20 mouse cellular contexts compared by ENCODE assay signal in genomic region chr2:168579601-168580130, GRCm38 (mm10). TPM values are rescaled to one million over a fixed set of nuclear protein-coding genes. Genes with fewer than 3 reads are reported as not detected.
DNase-seq lines count a peak whose midpoint lies in the region; ATAC-seq and TF ChIP-seq lines count a peak whose summit lies in the region.
"Had no signal": no experiment of that assay in that cellular context is flagged by ENCODE, and none has a peak within 500 bp of the region (broad histone marks: within the 10 kb centered on the region; RNA-seq: fewer than 3 reads in every experiment).

No protein-coding gene starts in this region.

- H3K27me3 ChIP-seq in heart, embryonic 10.5 days (ENCODE audit: insufficient read depth, poor library complexity, severe bottlenecking), result peaks cover 19% of the 10 kb centered on the region; the same call in 1 of the 2 replicates
- peaks cover 14% of the 10 kb centered on the region; the same call in 1 of the 2 replicates for H3K27me3 ChIP-seq in midbrain, embryonic 10.5 days (ENCODE audit: low read depth, poor library complexity, severe bottlenecking)
- H3K27me3 ChIP-seq in midbrain, embryonic 13.5 days, result peaks cover 8% of the 10 kb centered on the region
- H3K27me3 ChIP-seq in limb, embryonic 10.5 days (ENCODE audit: low read depth, poor library complexity, severe bottlenecking), result peaks cover 19% of the 10 kb centered on the region
- 0 out of 2 replicates have a peak, but pooled peaks cover 1% of the 10 kb centered on the region for H3K27me3 ChIP-seq in lung, postnatal 0 days (replicated peaks; ENCODE audit: insufficient read depth, low read length)
- H3K27me3 ChIP-seq: embryonic facial prominence, embryonic 15.5 days; forebrain, embryonic 15.5 days had no signal

- H3K36me3 ChIP-seq in heart, embryonic 10.5 days, result no peaks in the 10 kb centered on the region
- no peaks in the 10 kb centered on the region for H3K36me3 ChIP-seq in midbrain, embryonic 10.5 days
- H3K36me3 ChIP-seq in midbrain, embryonic 13.5 days, result no peaks in the 10 kb centered on the region
- H3K36me3 ChIP-seq in limb, embryonic 10.5 days, result no peaks in the 10 kb centered on the region
- no peaks in the 10 kb centered on the region for H3K36me3 ChIP-seq in lung, postnatal 0 days (ENCODE audit: insufficient read depth, low read length)
- H3K36me3 ChIP-seq: embryonic facial prominence, embryonic 15.5 days; forebrain, embryonic 15.5 days; hindbrain, embryonic 12.5 days; liver, embryonic 13.5 days had no signal

- H3K4me1 ChIP-seq in heart, embryonic 10.5 days, result peaks cover 81% of the 10 kb centered on the region
- H3K4me1 ChIP-seq in midbrain, embryonic 10.5 days, result peaks cover 49% of the 10 kb centered on the region
- peaks cover 27% of the 10 kb centered on the region for H3K4me1 ChIP-seq in midbrain, embryonic 13.5 days (replicated peaks)
- peaks cover 81% of the 10 kb centered on the region for H3K4me1 ChIP-seq in limb, embryonic 10.5 days
- H3K4me1 ChIP-seq in lung, postnatal 0 days (ENCODE audit: insufficient read depth, low read depth, low read length), result no peaks in the 10 kb centered on the region

- no peak overlapping the region for H3K9ac ChIP-seq in midbrain, embryonic 13.5 days (replicated peaks)
- H3K9ac ChIP-seq in lung, postnatal 0 days (replicated peaks; ENCODE audit: low read depth), result no peak overlapping the region
- H3K9ac ChIP-seq: embryonic facial prominence, embryonic 15.5 days; forebrain, embryonic 15.5 days; hindbrain, embryonic 12.5 days; liver, embryonic 13.5 days had no signal

- H3K9me3 ChIP-seq in heart, embryonic 10.5 days, result no peaks in the 10 kb centered on the region
- H3K9me3 ChIP-seq in midbrain, embryonic 10.5 days (replicated peaks), result no peaks in the 10 kb centered on the region
- no peaks in the 10 kb centered on the region for H3K9me3 ChIP-seq in midbrain, embryonic 13.5 days
- no peaks in the 10 kb centered on the region for H3K9me3 ChIP-seq in limb, embryonic 10.5 days (replicated peaks)
- no peaks in the 10 kb centered on the region for H3K9me3 ChIP-seq in lung, postnatal 0 days (ENCODE audit: low read length)
- H3K9me3 ChIP-seq: embryonic facial prominence, embryonic 15.5 days; forebrain, embryonic 15.5 days; hindbrain, embryonic 12.5 days; liver, embryonic 13.5 days had no signal

- H3K4me3 ChIP-seq in heart, embryonic 10.5 days, result no peak overlapping the region
- H3K4me3 ChIP-seq in midbrain, embryonic 10.5 days, result no peak overlapping the region
- no peak overlapping the region for H3K4me3 ChIP-seq in midbrain, embryonic 13.5 days (replicated peaks)
- no peak overlapping the region for H3K4me3 ChIP-seq in limb, embryonic 10.5 days
- no peak overlapping the region for H3K4me3 ChIP-seq in lung, postnatal 0 days (ENCODE audit: low read depth, low read length)
- H3K4me3 ChIP-seq: embryonic facial prominence, embryonic 15.5 days; forebrain, embryonic 15.5 days; hindbrain, embryonic 12.5 days; liver, embryonic 13.5 days had no signal

- TF ChIP-seq EP300 in lung, postnatal 0 days (IDR thresholded peaks at IDR 0.05), result no peak

- no peak for TF ChIP-seq CTCF in lung, postnatal 0 days (IDR thresholded peaks at IDR 0.05)

- no peak for DNase-seq in heart, embryonic 10.5 days (ENCODE audit: low spot score)
- no peak for DNase-seq in heart, postnatal 4 days
- no peak for DNase-seq in midbrain, embryonic 10.5 days (ENCODE audit: low spot score)
- DNase-seq in limb, embryonic 10.5 days (ENCODE audit: low spot score), result no peak
- no peak for DNase-seq in lung, postnatal 0 days (ENCODE audit: low spot score)
- no peak for DNase-seq in ovary, postnatal 14 days (ENCODE audit: low spot score)
- DNase-seq: adrenal gland, postnatal 10 days; cerebellum, adult 9-10 months; gastrocnemius, postnatal 14 days; kidney, postnatal 25 days; liver, embryonic 13.5 days; lung, postnatal 14 days; midbrain, embryonic 14.5 days; right cerebral cortex, postnatal 14 days had no signal

- ATAC-seq in midbrain, embryonic 13.5 days, result no peak
- no peak for ATAC-seq in lung, postnatal 0 days
- ATAC-seq: forebrain, embryonic 15.5 days; intestine, postnatal 0 days had no signal

- 66% methylated on average over 15 of the region's 15 CpGs for WGBS in heart, embryonic 10.5 days
- WGBS in midbrain, embryonic 10.5 days, result 81% methylated on average over 15 of the region's 15 CpGs
- WGBS in midbrain, embryonic 13.5 days, result 85% methylated on average over 15 of the region's 15 CpGs
- 74% methylated on average over 15 of the region's 15 CpGs for WGBS in limb, embryonic 10.5 days
- 51% methylated on average over 15 of the region's 15 CpGs for WGBS in lung, postnatal 0 days

- H3K27ac ChIP-seq in heart, embryonic 10.5 days, result peak overlapping the region; percentile 65
- H3K27ac ChIP-seq in midbrain, embryonic 10.5 days (replicated peaks), result 0 out of 2 replicates have a peak overlapping the region, but pooled peaks have one; percentile 2
- H3K27ac ChIP-seq in midbrain, embryonic 13.5 days, result no peak overlapping the region
- H3K27ac ChIP-seq in limb, embryonic 10.5 days, result peak overlapping the region; percentile 70
- H3K27ac ChIP-seq in lung, postnatal 0 days (ENCODE audit: low read length), result no peak overlapping the region
- H3K27ac ChIP-seq: embryonic facial prominence, embryonic 15.5 days; forebrain, embryonic 15.5 days; hindbrain, embryonic 12.5 days; liver, embryonic 13.5 days had no signal

- no peak overlapping the region for H3K4me2 ChIP-seq in midbrain, embryonic 13.5 days (replicated peaks)
- no peak overlapping the region for H3K4me2 ChIP-seq in lung, postnatal 0 days (replicated peaks; ENCODE audit: low read depth, low read length)
- H3K4me2 ChIP-seq: forebrain, embryonic 15.5 days had no signal

RNA-seq across cellular contexts. Expression of gene Nfatc2, which starts 21.8 kb away (rescaled TPM):
- polyA plus RNA-seq in heart, embryonic 10.5 days (2016; fragmentation: Nextera tagmentation; extraction: Ambion mirVana), result 2.0 and 4.6 TPM in 2 replicates
- 10 to 100 TPM; 18.8 to 21.3 TPM for total RNA-seq in heart, postnatal 4 days (2021)
- 0.54 and 0.61 TPM in 2 replicates for polyA plus RNA-seq in midbrain, embryonic 10.5 days (2016; fragmentation: Nextera tagmentation; extraction: Ambion mirVana)
- polyA plus RNA-seq in midbrain, embryonic 13.5 days (2015; fragmentation: Nextera tagmentation; extraction: Ambion mirVana), result 1.7 TPM in 2 replicates
- polyA plus RNA-seq in limb, embryonic 10.5 days (2016; fragmentation: Nextera tagmentation; extraction: Ambion mirVana), result 1.0 and 3.2 TPM in 2 replicates
- 0.72 and 0.96 TPM in 2 replicates for polyA plus RNA-seq in lung, postnatal 0 days (2015; fragmentation: Nextera tagmentation; extraction: Ambion mirVana)
- total RNA-seq: MEL had no signal

Comparison
In these comparisons a context has a peak if more than half of its experiments do, and no peak if none do; other contexts are left out.
1. H3K27ac ChIP-seq: peak in heart, embryonic 10.5 days (single experiment), midbrain, embryonic 10.5 days (single experiment) and limb, embryonic 10.5 days (single experiment); none in midbrain, embryonic 13.5 days (single experiment) and lung, postnatal 0 days (single experiment).